In genomic region chr2:117769402-117770114, GRCm38 (mm10) we compare ENCODE assay signal across 23 mouse cellular contexts.
DNase-seq lines count a peak whose midpoint lies in the region; ATAC-seq and TF ChIP-seq lines count a peak whose summit lies in the region.
"Had no signal": no experiment of that assay in that cellular context is flagged by ENCODE, and none has a peak within 500 bp of the region (broad histone marks: within the 10 kb centered on the region; RNA-seq: fewer than 3 reads in every experiment).

No protein-coding gene starts in this region.

- peak; percentile 18 for DNase-seq in hindbrain, postnatal 0 days (ENCODE audit: low spot score)
- no peak for DNase-seq in hindbrain, embryonic 11.5 days (ENCODE audit: low spot score)
- peak; percentile 51 for DNase-seq in limb, embryonic 14.5 days (ENCODE audit: low spot score)
- DNase-seq in limb, embryonic 10.5 days (ENCODE audit: low spot score), result no peak
- no peak for DNase-seq in midbrain, embryonic 11.5 days (ENCODE audit: low spot score, missing footprints)
- DNase-seq: adrenal gland, postnatal 36 days; B cell, adult 2 months; cerebellum, adult 11 months; cerebellum, adult 9-11 months; gastrocnemius, adult 2 months; heart, postnatal 36 days; kidney, adult 9 months; liver had no signal

- no peaks in the 10 kb centered on the region for H3K27me3 ChIP-seq in hindbrain, postnatal 0 days (ENCODE audit: insufficient read depth, low read length)
- H3K27me3 ChIP-seq in hindbrain, embryonic 11.5 days (ENCODE audit: control insufficient read depth, insufficient read depth, low read length), result no peaks in the 10 kb centered on the region
- no peaks in the 10 kb centered on the region for H3K27me3 ChIP-seq in limb, embryonic 14.5 days (ENCODE audit: control insufficient read depth, insufficient read depth, low read length)
- no peaks in the 10 kb centered on the region for H3K27me3 ChIP-seq in limb, embryonic 10.5 days (ENCODE audit: low read depth, poor library complexity, severe bottlenecking)
- H3K27me3 ChIP-seq in midbrain, embryonic 16.5 days (ENCODE audit: control insufficient read depth, insufficient read depth, low read depth, low read length), result no peaks in the 10 kb centered on the region
- no peaks in the 10 kb centered on the region for H3K27me3 ChIP-seq in midbrain, embryonic 11.5 days (ENCODE audit: control insufficient read depth, insufficient read depth, low read length)
- no peaks in the 10 kb centered on the region for H3K27me3 ChIP-seq in stomach, embryonic 16.5 days (ENCODE audit: control insufficient read depth, insufficient read depth, low read length)
- H3K27me3 ChIP-seq: CH12.LX; forebrain, embryonic 12.5 days; heart, embryonic 15.5 days; Patski had no signal

- no peak overlapping the region for H3K27ac ChIP-seq in hindbrain, postnatal 0 days
- H3K27ac ChIP-seq in hindbrain, embryonic 11.5 days (ENCODE audit: low read depth, low read length), result no peak overlapping the region
- H3K27ac ChIP-seq in limb, embryonic 14.5 days (replicated peaks; ENCODE audit: low read depth, low read length), result no peak overlapping the region
- H3K27ac ChIP-seq in limb, embryonic 10.5 days, result no peak overlapping the region
- H3K27ac ChIP-seq in midbrain, embryonic 16.5 days (ENCODE audit: low read length), result peak overlapping the region; percentile 26; the same call in 1 of the 2 replicates
- no peak overlapping the region for H3K27ac ChIP-seq in midbrain, embryonic 11.5 days (ENCODE audit: low read depth, low read length)
- peak overlapping the region; percentile 52 for H3K27ac ChIP-seq in stomach, embryonic 16.5 days (ENCODE audit: low read length)
- H3K27ac ChIP-seq: forebrain, embryonic 12.5 days; gastrocnemius, adult 2 months; heart, embryonic 15.5 days; left cerebral cortex, adult 2 months; midbrain, embryonic 10.5 days had no signal

- H3K4me2 ChIP-seq in hindbrain, postnatal 0 days (ENCODE audit: low read depth, low read length), result no peak overlapping the region
- no peak overlapping the region for H3K4me2 ChIP-seq in hindbrain, embryonic 11.5 days (replicated peaks; ENCODE audit: low read depth, low read length)
- no peak overlapping the region for H3K4me2 ChIP-seq in limb, embryonic 14.5 days (replicated peaks; ENCODE audit: low read depth, low read length, severe bottlenecking)
- no peak overlapping the region for H3K4me2 ChIP-seq in midbrain, embryonic 16.5 days (ENCODE audit: low read length)
- H3K4me2 ChIP-seq in midbrain, embryonic 11.5 days, result no peak overlapping the region
- no peak overlapping the region for H3K4me2 ChIP-seq in stomach, embryonic 16.5 days (ENCODE audit: low read depth, low read length)
- H3K4me2 ChIP-seq: forebrain, embryonic 12.5 days; heart, embryonic 15.5 days had no signal

- WGBS in hindbrain, postnatal 0 days, result 54% methylated on average over 7 of the region's 7 CpGs
- 83% methylated on average over 7 of the region's 7 CpGs for whole genome bisulfite sequencing in hindbrain, embryonic 11.5 days
- 49% methylated on average over 7 of the region's 7 CpGs for WGBS in limb, embryonic 14.5 days
- 85% methylated on average over 7 of the region's 7 CpGs for WGBS in limb, embryonic 10.5 days
- 71% methylated on average over 7 of the region's 7 CpGs for WGBS in midbrain, embryonic 16.5 days
- 85% methylated on average over 7 of the region's 7 CpGs for WGBS in midbrain, embryonic 11.5 days
- WGBS in stomach, embryonic 16.5 days, result 35% methylated on average over 7 of the region's 7 CpGs

- no peak for TF ChIP-seq CTCF in hindbrain, postnatal 0 days (IDR thresholded peaks at IDR 0.05; ENCODE audit: low read depth)

- no peak overlapping the region for H3K9ac ChIP-seq in hindbrain, postnatal 0 days (replicated peaks; ENCODE audit: low read length)
- no peak overlapping the region for H3K9ac ChIP-seq in hindbrain, embryonic 11.5 days (ENCODE audit: low read depth, low read length)
- no peak overlapping the region for H3K9ac ChIP-seq in limb, embryonic 14.5 days (ENCODE audit: low read depth, low read length, severe bottlenecking)
- H3K9ac ChIP-seq in midbrain, embryonic 16.5 days (ENCODE audit: low read depth, low read length), result no peak overlapping the region
- H3K9ac ChIP-seq in midbrain, embryonic 11.5 days (ENCODE audit: low read length), result no peak overlapping the region
- H3K9ac ChIP-seq in stomach, embryonic 16.5 days (ENCODE audit: low read length), result no peak overlapping the region
- H3K9ac ChIP-seq: forebrain, embryonic 12.5 days; heart, embryonic 15.5 days had no signal

- no peaks in the 10 kb centered on the region for H3K9me3 ChIP-seq in hindbrain, postnatal 0 days (ENCODE audit: low read length)
- H3K9me3 ChIP-seq in hindbrain, embryonic 11.5 days (ENCODE audit: control insufficient read depth, low read length), result no peaks in the 10 kb centered on the region
- no peaks in the 10 kb centered on the region for H3K9me3 ChIP-seq in limb, embryonic 14.5 days (ENCODE audit: control insufficient read depth, low read length)
- H3K9me3 ChIP-seq in limb, embryonic 10.5 days (replicated peaks), result no peaks in the 10 kb centered on the region
- no peaks in the 10 kb centered on the region for H3K9me3 ChIP-seq in midbrain, embryonic 16.5 days (replicated peaks; ENCODE audit: control insufficient read depth, low read length, poor library complexity, severe bottlenecking)
- H3K9me3 ChIP-seq in midbrain, embryonic 11.5 days (ENCODE audit: control insufficient read depth, low read length), result no peaks in the 10 kb centered on the region
- no peaks in the 10 kb centered on the region for H3K9me3 ChIP-seq in stomach, embryonic 16.5 days (replicated peaks; ENCODE audit: control insufficient read depth, low read length)
- H3K9me3 ChIP-seq: forebrain, embryonic 12.5 days; heart, embryonic 15.5 days; midbrain, embryonic 10.5 days had no signal

- H3K4me1 ChIP-seq in hindbrain, postnatal 0 days (ENCODE audit: insufficient read depth, low read length), result no peaks in the 10 kb centered on the region
- no peaks in the 10 kb centered on the region for H3K4me1 ChIP-seq in hindbrain, embryonic 11.5 days (replicated peaks; ENCODE audit: control insufficient read depth, insufficient read depth, low read length)
- peaks cover 10% of the 10 kb centered on the region; the same call in 1 of the 2 replicates for H3K4me1 ChIP-seq in limb, embryonic 14.5 days (ENCODE audit: control insufficient read depth, insufficient read depth, low read length)
- peaks cover 9% of the 10 kb centered on the region for H3K4me1 ChIP-seq in limb, embryonic 10.5 days
- no peaks in the 10 kb centered on the region for H3K4me1 ChIP-seq in midbrain, embryonic 16.5 days (ENCODE audit: control insufficient read depth, insufficient read depth, low read length)
- H3K4me1 ChIP-seq in midbrain, embryonic 11.5 days (ENCODE audit: control insufficient read depth, insufficient read depth, low read length), result no peaks in the 10 kb centered on the region
- peaks cover under 1% of the 10 kb centered on the region; the same call in 1 of the 2 replicates for H3K4me1 ChIP-seq in stomach, embryonic 16.5 days (ENCODE audit: control insufficient read depth, insufficient read depth, low read length)
- H3K4me1 ChIP-seq: forebrain, embryonic 12.5 days; heart, embryonic 15.5 days; midbrain, embryonic 10.5 days had no signal

- no peaks in the 10 kb centered on the region for H3K36me3 ChIP-seq in hindbrain, postnatal 0 days (ENCODE audit: insufficient read depth, low read length)
- no peaks in the 10 kb centered on the region for H3K36me3 ChIP-seq in hindbrain, embryonic 11.5 days (ENCODE audit: control insufficient read depth, insufficient read depth, low read length)
- no peaks in the 10 kb centered on the region for H3K36me3 ChIP-seq in limb, embryonic 14.5 days (ENCODE audit: control insufficient read depth, insufficient read depth, low read length)
- no peaks in the 10 kb centered on the region for H3K36me3 ChIP-seq in limb, embryonic 10.5 days
- H3K36me3 ChIP-seq in midbrain, embryonic 16.5 days (ENCODE audit: control insufficient read depth, insufficient read depth, low read length), result no peaks in the 10 kb centered on the region
- no peaks in the 10 kb centered on the region for H3K36me3 ChIP-seq in midbrain, embryonic 11.5 days (ENCODE audit: control insufficient read depth, insufficient read depth, low read length)
- no peaks in the 10 kb centered on the region for H3K36me3 ChIP-seq in stomach, embryonic 16.5 days (ENCODE audit: control insufficient read depth, insufficient read depth, low read length)
- H3K36me3 ChIP-seq: forebrain, embryonic 12.5 days; G1E; heart, embryonic 15.5 days; midbrain, embryonic 10.5 days had no signal

- ATAC-seq in hindbrain, postnatal 0 days, result no peak
- ATAC-seq in hindbrain, embryonic 11.5 days (ENCODE audit: low FRiP score), result no peak
- ATAC-seq in limb, embryonic 14.5 days (ENCODE audit: low FRiP score, low read depth), result peak; percentile 60; the same call in 1 of the 2 replicates
- ATAC-seq in midbrain, embryonic 16.5 days, result peak; percentile 77
- no peak for ATAC-seq in midbrain, embryonic 11.5 days (ENCODE audit: low FRiP score)
- ATAC-seq in stomach, embryonic 16.5 days (ENCODE audit: insufficient read depth, low FRiP score), result peak; percentile 60; the same call in 1 of the 2 replicates
- ATAC-seq: Patski had no signal

- no peak overlapping the region for H3K4me3 ChIP-seq in hindbrain, postnatal 0 days (ENCODE audit: low read length)
- no peak overlapping the region for H3K4me3 ChIP-seq in hindbrain, embryonic 11.5 days (ENCODE audit: low read depth, low read length)
- no peak overlapping the region for H3K4me3 ChIP-seq in limb, embryonic 14.5 days (replicated peaks; ENCODE audit: low read length)
- no peak overlapping the region for H3K4me3 ChIP-seq in limb, embryonic 10.5 days
- H3K4me3 ChIP-seq in midbrain, embryonic 16.5 days (ENCODE audit: low read depth, low read length), result no peak overlapping the region
- H3K4me3 ChIP-seq in midbrain, embryonic 11.5 days (ENCODE audit: low read depth, low read length), result no peak overlapping the region
- no peak overlapping the region for H3K4me3 ChIP-seq in stomach, embryonic 16.5 days (replicated peaks; ENCODE audit: low read length)
- H3K4me3 ChIP-seq: forebrain, embryonic 12.5 days; gastrocnemius, adult 2 months; heart, embryonic 15.5 days; left cerebral cortex, adult 2 months; midbrain, embryonic 10.5 days; myocyte had no signal

- TF ChIP-seq POLR2A in limb, embryonic 14.5 days (IDR thresholded peaks at IDR 0.05; ENCODE audit: borderline replicate concordance, extremely low read depth, insufficient read depth, insufficient read length), result no peak

Comparison
In these comparisons a context has a peak if more than half of its experiments do, and no peak if none do; other contexts are left out.
1. ATAC-seq: peak in limb, embryonic 14.5 days (single experiment), midbrain, embryonic 16.5 days (single experiment) and stomach, embryonic 16.5 days (single experiment); none in hindbrain, postnatal 0 days (single experiment), hindbrain, embryonic 11.5 days (single experiment) and midbrain, embryonic 11.5 days (single experiment).
2. DNase-seq: peak in hindbrain, postnatal 0 days (single experiment) and limb, embryonic 14.5 days (single experiment); none in hindbrain, embryonic 11.5 days (single experiment), limb, embryonic 10.5 days (single experiment) and midbrain, embryonic 11.5 days (single experiment).
3. H3K27ac ChIP-seq: peak in midbrain, embryonic 16.5 days (single experiment) and stomach, embryonic 16.5 days (single experiment); none in hindbrain, postnatal 0 days (single experiment), hindbrain, embryonic 11.5 days (single experiment), limb, embryonic 14.5 days (single experiment), limb, embryonic 10.5 days (single experiment) and midbrain, embryonic 11.5 days (single experiment).